Mouse (Mus musculus): ENCODE measurements around the gene Rnf217.

- TF ChIP-seq EP300 (IDR thresholded peaks at IDR 0.05; ENCODE audit: low read depth) = no peak
- TF ChIP-seq CTCF (IDR thresholded peaks at IDR 0.05; ENCODE audit: low read depth) = no peak
Measured at GRCm38 (mm10) chr10:31517192-31517591, 91.8 kb downstream of the Rnf217 start.
